Mouse (Mus musculus): ENCODE measurements at regions not wholly inside any gene's neighbourhood (a gene's known extent, or its start where the extent isn't known, plus 50 kb on each side); places are given as distances from the start of the nearest gene placed in this dataset.

- no peak for TF ChIP-seq TAL1 (IDR thresholded peaks at IDR 0.05; ENCODE audit: low read length)
- no peak for TF ChIP-seq GATA1 (IDR thresholded peaks at IDR 0.05; ENCODE audit: low read length)
Observed at GRCm38 (mm10) chr8:89583091-89583490, 539.1 kb upstream of the Sall1 start.

Measured in erythroblast, embryonic 14.5 days (primary cell).